Mouse (Mus musculus): Measurements from ENCODE around the gene Trcg1.
A peak's percentile ranks its signal among the peaks of the same experiment; 100 is the strongest.

Gene Trcg1

DNA sequence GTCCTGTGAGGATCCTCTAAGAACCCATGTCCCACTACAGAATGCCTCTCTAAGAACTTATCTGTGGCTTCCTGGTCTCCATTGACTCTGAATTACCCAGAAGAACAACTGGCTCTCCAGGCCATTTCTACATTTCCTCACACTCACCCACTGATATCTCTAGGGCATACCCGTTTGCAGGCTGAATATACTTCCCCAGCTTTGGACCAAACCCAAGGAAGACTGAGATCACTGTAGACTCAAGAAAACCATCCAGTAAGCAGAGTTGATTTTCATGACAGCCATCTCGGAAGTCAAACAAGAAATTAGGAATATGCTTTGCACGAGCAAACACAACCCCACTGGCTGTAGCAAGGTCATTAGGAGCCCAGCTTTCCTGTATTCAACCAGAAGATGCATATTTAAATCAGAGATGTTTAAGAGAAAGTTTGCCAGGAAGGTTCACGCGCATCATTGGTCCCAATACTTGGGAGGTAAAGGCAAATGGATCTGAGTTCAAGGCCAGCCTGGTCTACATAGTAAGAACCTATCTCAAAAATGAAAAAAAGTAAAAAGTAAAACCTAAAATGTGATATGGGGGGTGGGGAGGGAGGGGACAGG lies 3.9 kb upstream of the Trcg1 start:
- no peak for DNase-seq (ENCODE audit: low spot score in 2 of 2)

- no peak for DNase-seq (ENCODE audit: low spot score in 2 of 2)
Observed at GRCm38 (mm10) chr9:57233142-57233541, 3.2 kb upstream of the Trcg1 start.

- DNase-seq (ENCODE audit: low spot score in 2 of 2), result no peak
Observed at GRCm38 (mm10) chr9:57233767-57234166, 2.6 kb upstream of the Trcg1 start.

GRCm38 (mm10) chr9:57237705-57238104 lies 1.3 kb downstream of the Trcg1 start:
- no peak for DNase-seq (ENCODE audit: low spot score in 2 of 2)

- DNase-seq (ENCODE audit: low spot score in 2 of 2), result no peak
Observed at GRCm38 (mm10) chr9:57238220-57238619, 1.9 kb downstream of the Trcg1 start.

- DNase-seq (ENCODE audit: low spot score in 2 of 2), result no peak
Observed at GRCm38 (mm10) chr9:57241111-57241510, 4.8 kb downstream of the Trcg1 start.

DNA sequence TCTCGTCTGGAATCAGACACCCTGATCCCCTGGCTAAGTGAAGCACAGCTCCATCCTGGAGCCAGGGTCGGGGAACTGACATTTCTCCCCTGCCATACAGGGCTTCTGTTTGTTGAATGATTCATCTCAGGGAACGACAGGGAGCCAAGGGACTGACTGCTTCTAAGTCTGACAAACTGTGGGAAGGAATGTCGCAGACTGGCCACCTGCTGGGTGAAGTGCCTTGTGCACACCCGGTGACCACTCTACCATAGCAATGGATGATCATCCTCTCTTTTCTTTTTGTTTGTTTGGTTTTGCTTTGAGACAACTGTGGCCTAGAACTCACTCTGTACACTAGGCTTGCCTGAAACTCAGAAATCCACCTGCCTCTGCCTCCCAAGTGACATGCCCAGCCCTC lies 6.6 kb downstream of the Trcg1 start:
- DNase-seq (ENCODE audit: low spot score in 2 of 2), result no peak

GRCm38 (mm10) chr9:57244106-57244685 lies 7.8 kb downstream of the Trcg1 start:
- DNase-seq (ENCODE audit: low spot score in 2 of 2), result no peak

GRCm38 (mm10) chr9:57246482-57246881 lies 10.1 kb downstream of the Trcg1 start:
- DNase-seq (ENCODE audit: low spot score in 2 of 2), result no peak

DNA sequence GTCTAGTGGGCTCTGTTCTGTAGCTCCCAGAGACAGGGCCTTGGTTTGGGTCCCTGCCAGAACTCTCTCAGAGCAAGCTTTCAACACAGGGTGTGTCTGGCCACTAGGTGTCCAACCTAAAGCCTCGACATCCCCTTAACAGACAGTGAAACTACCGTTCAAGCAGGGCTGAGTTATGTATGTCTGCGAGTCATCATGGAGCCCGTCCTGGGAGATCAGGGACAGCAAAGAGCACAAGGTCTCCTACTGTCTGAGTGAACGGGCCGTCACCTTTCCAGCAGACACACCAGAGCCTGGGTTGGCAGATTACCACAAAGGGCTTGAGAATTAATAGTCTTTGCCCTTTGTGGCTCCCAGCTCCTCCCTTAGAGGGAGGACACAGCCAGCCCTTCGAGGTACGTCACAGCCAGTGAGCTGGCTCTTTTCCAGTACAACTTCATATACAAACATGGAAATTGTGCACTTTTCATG lies 10.9 kb downstream of the Trcg1 start:
- DNase-seq (ENCODE audit: low spot score in 2 of 2), result no peak

DNA sequence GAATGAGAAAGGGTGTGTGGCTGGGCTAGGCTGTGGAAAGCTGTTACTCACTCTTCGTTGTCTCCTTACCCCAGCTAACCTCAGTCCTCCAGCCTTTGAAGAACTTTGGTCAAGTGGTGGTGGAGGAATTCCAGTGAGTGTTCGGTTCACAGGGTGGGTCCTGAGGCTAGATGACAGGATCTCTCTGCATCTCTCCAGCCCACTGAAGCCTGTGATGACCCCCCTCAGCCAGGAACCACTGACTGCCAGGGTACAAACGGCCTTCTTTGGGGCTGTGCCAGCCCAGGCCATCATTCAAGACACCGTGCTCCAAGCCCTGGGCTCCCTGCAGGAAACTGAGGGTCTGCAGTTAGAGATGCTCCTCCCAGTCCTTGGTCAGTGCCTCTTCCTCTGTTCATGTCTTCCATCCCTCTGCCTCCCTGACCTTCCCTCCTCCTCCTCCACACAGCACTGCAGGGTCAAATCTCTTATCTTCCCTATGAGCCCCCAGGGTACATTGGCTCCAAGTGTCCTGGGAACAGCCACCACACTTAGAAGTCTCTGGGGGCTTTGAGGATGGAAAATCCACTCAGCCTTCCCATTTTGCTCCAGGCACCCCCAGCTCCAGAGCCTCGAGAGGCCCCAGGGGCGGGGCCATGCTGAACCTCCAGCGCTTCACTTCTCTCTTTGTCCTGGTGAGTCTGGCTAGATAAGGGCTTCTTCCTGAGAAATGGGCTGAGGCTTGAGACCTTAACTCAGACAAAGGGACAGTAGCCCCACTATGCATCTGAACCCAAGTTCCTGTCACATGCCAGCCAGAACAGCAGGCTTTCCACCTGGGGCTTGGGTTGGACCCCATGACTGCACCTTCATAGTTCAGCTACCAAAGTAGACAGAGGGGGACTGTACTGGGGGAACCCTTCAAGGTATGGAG lies 11.9 kb downstream of the Trcg1 start:
- no peak for DNase-seq (ENCODE audit: low spot score in 2 of 2)

DNA sequence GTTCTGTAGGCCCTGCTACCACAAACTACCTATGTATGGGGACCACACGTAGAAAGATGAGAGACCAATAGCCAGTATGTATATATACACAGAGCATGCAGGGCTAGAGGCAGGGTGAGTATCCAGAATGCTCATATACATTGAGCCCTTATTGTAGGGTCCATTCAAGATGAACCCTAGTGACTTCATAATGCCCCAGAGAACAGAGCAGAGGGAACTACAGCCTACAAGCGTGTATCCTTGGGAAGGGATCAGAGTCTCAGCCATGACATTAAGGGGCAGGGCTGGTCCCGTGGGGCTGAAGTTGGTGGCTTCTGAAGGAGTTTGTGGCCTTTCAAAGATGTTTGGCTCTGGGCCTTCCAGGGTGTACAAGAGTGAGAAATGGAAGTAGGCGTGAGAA lies 13.7 kb downstream of the Trcg1 start:
- no peak for DNase-seq (ENCODE audit: low spot score in 2 of 2)

GRCm38 (mm10) chr9:57251139-57251538 lies 14.8 kb downstream of the Trcg1 start:
- DNase-seq (ENCODE audit: low spot score in 2 of 2), result no peak

DNA sequence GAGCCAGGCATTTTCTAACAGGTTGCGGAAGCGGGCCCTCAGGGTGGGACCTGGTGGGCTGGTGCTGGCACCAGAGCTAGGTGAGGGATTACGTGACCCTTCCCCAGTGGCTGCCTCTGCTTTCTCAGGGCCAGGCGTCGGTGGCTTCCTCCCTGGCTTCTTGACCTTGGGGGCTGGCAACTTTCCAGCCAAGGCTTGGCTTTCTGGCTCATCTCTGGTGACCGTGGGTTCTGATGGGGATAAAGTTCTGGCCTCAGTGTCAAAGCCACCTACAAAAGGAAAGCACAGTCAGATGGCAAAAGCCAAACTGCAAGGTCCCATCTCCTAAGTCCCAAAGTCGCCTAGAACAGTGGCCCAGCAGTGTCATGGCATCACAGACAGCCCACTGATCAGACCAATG lies 17.7 kb downstream of the Trcg1 start:
- DNase-seq (ENCODE audit: low spot score in 2 of 2), result no peak

DNA sequence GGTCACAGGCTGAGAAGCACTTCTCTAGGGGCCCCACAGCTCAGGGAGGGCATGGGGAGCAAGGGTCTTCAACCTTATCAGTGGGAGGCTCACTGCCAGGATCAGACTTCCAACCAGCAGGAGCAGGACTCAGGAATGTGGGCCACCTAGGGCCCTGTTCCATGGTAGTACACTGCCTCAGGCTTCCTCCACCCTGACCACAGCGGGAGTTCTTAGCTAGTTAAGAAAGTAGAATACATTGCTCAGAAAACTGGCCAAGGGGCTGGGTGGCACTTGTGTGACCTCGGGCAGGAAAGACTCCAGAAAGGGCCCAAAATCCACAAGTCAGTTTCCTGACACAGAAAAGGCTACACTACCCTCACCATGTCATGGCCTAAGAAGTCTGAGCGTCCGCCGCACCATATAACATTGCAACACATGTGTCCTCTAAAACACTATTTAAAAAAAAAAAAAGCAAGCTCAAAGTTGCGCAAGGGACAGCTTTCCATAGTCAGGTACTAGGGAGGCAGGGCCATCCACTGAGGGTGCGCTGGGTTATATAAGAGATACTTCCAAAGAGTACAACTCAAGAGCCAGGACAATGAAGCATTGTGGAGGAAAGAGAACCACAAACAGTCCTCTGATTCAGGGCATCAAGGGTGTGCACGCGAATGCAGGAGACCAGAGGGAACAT lies 18.6 kb downstream of the Trcg1 start:
- DNase-seq (ENCODE audit: low spot score in 2 of 2), result no peak

DNA sequence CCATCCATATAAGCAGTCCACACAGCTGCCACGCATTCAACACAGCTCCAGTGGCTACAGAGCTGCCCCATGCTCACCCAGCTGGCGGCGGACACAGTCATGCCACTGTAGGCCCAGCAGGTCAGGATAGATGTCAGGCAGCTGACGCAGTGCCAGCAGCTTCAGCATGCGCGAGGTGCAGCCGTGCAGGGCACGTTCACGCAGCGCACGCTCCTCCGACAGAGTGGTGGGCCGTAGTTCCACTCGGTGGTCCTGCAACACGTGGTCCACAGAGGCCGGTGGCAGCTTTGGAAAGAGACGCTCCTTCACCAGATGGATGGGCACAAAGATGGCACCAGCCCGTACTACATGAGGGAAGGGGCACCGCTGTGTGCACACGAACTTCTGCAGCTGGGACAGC lies 20.0 kb downstream of the Trcg1 start:
- DNase-seq (ENCODE audit: low spot score in 2 of 2), result no peak

GRCm38 (mm10) chr9:57256861-57257260 lies 20.5 kb downstream of the Trcg1 start:
- no peak for DNase-seq (ENCODE audit: low spot score in 2 of 2)

DNA sequence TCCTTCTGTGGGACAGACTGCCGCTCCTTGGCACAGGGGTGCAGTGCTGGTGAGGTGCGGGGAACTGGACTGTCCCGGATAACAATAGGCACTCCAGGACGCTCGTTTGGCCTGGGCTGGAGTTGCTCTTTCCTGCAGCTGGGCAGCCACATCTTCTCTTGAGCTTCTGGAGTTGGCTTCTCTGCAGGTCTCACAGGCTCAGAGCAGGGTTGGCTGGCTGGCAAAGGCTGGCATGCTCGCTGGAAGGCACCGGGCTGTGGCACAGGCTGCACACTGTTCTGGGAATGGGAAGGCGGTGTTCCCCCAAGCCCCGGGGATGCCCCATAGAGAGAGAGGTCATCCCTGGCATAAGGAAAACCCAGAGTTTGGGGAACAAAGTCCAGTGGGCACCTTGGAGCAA lies 21.3 kb downstream of the Trcg1 start:
- no peak for DNase-seq (ENCODE audit: low spot score in 2 of 2)

- peak; percentile 72 to 83 for DNase-seq (ENCODE audit: low spot score in 2 of 2)
Observed at GRCm38 (mm10) chr9:57259736-57260135, 23.4 kb downstream of the Trcg1 start.

GRCm38 (mm10) chr9:57260940-57261339 lies 24.6 kb downstream of the Trcg1 start:
- DNase-seq (ENCODE audit: low spot score in 2 of 2), result no peak

GRCm38 (mm10) chr9:57261516-57261912 lies 25.2 kb downstream of the Trcg1 start:
- peak; percentile 59 to 60 for DNase-seq (ENCODE audit: low spot score in 2 of 2)
